Mouse (Mus musculus) thymus, postnatal 4 days (tissue): ENCODE results near the gene Kansl1l.
"Not testable (repeated sequence)": the region's sequence is repeated elsewhere in the genome, so short reads cannot be mapped to it uniquely, and the experiment has no call there.

ENCODE experiments used
- DNase-seq: peaks from one replicate; pipeline ENCODE4 v3.0.0; 2021

Kansl1l gene

GRCm38 (mm10) chr1:66816837-66817452 lies 417 bp downstream of the Kansl1l start:
- peak; percentile 99 for DNase-seq

DNA sequence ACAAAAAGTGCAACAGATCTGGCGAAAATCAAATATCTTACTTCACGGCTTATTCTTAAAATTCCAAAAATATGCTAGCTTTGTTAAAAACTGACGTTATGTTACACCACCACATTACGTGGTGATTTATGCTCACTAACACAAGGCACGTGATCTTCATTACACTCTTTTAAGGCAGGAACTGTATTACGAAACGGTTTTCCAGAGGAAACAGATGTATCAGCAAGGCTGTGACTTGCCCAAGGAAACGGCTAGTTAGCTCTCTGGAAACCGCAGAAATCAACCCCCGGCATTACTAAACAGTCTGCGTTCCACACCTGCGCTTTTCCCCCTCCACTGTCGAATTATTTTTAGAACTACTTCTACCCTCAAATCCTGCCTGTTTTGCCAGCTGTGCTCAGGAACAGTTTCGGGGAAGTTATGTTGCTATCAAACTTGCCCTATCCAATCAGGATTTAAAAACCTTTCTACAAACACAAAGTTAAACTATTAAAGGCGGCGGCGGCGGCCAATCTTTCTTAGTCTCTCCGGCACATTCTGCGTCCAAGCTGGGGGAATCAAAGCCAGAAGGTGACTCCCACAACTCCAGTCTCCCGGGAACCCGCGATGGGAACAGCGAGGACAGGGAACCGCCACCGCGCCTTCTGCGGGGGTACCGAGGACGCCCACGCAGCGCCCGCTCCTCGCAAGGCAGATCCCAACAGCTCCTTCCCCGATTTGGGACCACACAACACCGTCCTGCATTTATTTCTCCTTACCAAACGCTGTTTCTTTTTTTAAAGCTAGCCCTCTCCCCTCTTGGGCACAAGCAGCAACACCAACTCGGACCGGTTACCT lies 1.2 kb downstream of the Kansl1l start:
- DNase-seq, result peak; percentile 76

DNA sequence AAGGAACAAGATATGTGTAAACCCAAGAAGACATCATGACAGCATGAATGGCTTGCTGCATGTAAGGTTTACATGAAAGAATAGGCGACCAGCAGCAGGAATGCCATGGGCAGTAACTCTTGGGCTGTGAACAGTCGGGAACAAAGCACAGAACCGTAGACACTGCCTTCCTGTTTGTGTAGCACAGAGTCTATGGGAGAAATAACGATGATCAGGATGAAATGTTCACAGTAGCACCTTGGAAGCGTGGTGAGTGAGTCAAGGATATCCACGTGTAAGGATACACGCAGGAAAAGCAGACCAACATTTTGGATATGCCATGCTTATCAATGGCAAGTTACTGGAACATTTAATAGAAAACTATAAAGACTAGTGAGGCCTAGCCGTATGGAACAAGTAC lies 2.6 kb downstream of the Kansl1l start:
- no peak for DNase-seq

DNA sequence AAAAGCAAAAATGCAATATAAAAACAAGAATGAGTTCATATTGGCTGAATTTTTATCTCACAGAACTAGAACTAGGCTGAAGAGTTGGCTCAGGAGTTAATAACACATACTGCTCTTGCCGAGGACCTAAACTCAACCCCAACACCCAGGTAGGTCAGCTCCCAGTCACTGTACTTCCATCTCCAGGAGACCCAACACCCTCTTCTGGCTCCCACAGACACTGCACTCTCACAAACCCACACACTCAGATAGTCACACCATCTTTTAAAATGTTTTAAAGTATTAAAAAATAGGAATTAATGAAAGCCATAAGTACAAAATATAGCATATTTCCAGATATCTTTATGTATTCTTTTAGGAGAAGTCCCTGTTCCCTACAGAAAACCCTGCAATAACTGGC lies 4.2 kb downstream of the Kansl1l start:
- no peak for DNase-seq

- no peak for DNase-seq
These were observed 10.5 kb downstream of the Kansl1l start for GRCm38 (mm10) chr1:66806821-66807220.

- DNase-seq, result peak; percentile 28
These were observed 12.0 kb downstream of the Kansl1l start for GRCm38 (mm10) chr1:66805408-66805807.

DNA sequence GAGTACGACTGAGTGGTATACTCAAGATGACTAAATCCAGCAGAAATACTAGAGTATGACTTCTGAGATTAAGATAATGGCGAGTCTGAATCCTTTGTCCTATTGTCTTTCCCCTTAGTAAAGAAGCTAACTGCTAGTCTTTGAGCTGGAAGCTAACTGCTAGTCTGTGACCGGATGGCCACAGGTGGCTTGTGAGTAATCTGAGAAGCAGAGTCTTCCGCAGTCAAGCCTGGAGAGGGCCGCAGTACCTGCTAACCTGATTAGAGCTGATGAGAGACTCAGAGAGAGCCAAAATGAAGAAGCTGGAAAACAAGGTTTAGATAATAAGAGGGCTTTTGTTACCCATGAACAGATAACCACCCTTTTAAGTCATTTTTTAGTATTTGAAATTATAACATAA lies 12.7 kb downstream of the Kansl1l start:
- no peak for DNase-seq

- DNase-seq, result no peak
These were observed 19.4 kb downstream of the Kansl1l start for GRCm38 (mm10) chr1:66797962-66798361.

- no peak for DNase-seq
These were observed 24.4 kb downstream of the Kansl1l start for GRCm38 (mm10) chr1:66792838-66793466.

- DNase-seq, result no peak
These were observed 35.1 kb downstream of the Kansl1l start for GRCm38 (mm10) chr1:66782296-66782695.

DNA sequence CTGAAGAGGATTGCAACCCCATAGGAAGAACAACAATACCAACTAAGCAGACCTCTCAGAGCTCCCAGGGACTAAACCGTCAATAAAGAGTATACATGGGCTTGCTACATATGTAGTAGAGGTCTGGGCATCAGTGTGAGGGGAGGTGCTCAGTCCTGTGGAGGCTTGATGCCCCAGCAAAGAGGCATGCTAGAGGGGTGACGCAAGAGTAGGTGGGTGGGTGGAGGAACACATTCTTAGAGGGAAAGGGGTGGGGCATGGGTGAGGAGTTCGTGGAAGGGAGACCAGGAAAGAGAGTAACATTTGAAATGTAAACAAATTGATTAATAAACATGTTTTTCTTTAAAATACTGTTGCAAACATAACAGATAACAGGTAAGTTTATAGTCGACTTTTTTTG lies 36.3 kb downstream of the Kansl1l start:
- DNase-seq, result no peak

DNA sequence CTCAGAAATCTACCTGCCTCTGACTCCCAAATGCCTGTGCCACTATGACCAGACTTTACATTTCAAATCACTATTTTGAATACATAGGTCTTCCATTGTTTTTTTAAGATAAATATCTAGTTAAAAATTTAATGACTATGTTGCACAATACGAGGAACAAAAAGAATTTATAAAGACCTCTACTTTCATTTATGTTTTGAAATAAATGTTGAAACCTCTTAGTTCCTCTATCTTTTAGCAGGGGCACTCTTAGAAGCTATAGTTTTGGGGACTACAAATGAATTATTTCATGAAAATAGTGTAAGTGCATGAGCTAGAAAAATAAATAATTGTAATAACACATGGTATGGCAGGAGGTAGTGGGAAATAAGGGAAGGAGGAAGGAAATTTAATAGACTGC lies 38.6 kb downstream of the Kansl1l start:
- DNase-seq, result no peak

- DNase-seq, result no peak
These were observed 39.5 kb downstream of the Kansl1l start for GRCm38 (mm10) chr1:66777878-66778277.

DNA sequence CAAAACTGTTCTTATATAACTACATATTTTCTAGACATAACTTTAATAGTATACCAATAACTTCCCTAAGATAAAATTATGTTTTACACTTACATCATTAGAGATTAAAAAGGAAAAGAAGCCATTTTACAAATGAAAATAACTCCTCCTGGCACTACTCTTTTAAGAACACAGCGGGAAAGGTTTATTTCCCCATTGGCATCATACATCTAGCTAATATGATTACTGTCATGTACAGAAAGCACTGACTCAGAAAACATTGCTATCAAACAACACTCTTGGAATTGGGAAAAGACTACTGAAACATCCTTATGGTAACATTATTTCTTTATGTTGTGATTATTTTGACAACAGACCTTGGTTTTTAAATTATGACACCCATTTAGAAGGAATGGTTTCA lies 48.6 kb downstream of the Kansl1l start:
- DNase-seq, result no peak

- DNase-seq, result no peak
These were observed 86.8 kb downstream of the Kansl1l start for GRCm38 (mm10) chr1:66730581-66730980.

GRCm38 (mm10) chr1:66712859-66713258 lies 104.5 kb downstream of the Kansl1l start:
- DNase-seq, result no peak

- no peak for DNase-seq
These were observed 112.8 kb downstream of the Kansl1l start for GRCm38 (mm10) chr1:66704523-66704922.

- DNase-seq, result no peak
These were observed 114.6 kb downstream of the Kansl1l start for GRCm38 (mm10) chr1:66702623-66703345.

DNA sequence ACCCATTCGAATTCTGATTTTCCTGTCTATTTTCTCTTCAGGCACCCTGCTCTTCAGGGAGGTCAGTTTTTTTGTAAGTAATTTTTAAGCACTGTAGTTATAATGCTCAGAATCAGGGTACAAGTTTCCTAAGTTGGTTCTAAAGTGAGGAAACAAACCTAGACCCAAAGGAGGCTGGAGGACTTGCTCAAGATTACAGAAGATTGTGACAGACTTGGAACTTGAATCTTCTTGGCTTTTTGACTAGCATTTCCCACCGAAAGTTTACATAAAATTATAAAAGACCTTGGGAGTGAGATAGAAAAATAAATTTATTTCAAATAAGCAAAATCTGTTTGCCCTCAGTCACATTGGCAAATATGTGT lies 115.8 kb downstream of the Kansl1l start:
- no peak for DNase-seq

GRCm38 (mm10) chr1:66700693-66701575 lies 116.4 kb downstream of the Kansl1l start, which contains the start of gene Rpe:
Rpe (plus strand) TSS chr1:66700831.
- DNase-seq, result peak; percentile 97

GRCm38 (mm10) chr1:66700149-66700692 lies 117.1 kb downstream of the Kansl1l start:
- DNase-seq, result no peak

DNA sequence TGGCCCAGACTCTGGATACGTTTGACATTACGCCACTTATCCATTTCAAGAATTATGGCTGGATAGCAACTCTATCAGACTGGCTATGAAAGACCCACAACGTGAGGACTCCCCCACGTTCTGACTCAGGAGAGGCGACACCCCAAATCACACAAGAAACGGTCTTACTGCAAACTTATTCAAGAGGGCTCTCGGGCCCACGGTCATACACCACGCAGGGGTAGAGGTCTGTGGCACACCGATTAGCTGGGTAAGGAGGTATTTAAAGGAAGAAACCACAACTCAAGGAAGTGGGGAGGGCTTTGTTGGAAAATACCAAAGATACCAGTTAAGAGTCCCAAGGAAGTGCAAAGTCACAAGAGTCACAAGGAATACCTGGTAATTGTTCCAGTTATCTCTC lies 117.7 kb downstream of the Kansl1l start:
- not testable (repeated sequence) for DNase-seq
